Mouse (Mus musculus): ENCODE data around the gene Ggt5.

Ggt5 gene

DNA sequence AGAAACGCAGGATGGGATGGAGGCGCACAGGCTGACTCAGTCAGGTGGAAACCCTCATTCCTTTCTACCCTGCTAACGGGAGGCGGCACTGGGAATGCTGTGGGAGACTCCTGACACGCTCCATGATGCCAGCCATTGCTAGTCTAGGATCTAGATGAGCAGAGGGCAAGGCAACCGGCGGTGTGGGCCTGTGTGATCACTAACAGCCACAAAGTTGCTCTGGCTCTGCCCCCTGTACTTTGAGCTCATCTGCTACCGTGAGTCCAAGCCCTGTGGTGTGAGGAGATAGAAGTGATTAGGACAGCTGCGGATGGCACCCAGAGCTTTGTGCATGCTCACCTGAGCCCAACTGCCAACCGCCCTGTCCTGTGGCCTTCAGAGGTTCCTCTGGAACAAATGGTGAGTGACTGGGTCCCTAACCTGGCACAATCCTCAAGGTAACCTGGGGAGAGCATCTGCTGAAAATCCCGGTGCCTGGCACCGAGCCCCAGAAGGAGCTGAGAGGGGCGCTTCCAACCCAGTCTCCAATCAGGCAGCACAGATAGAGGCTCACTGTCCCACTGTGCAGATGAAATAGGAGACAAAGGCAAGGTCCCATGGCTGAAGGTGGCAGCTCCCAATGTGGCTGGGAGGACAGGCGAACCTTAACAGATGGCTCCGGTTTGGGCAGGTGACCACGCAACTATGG is 62.4 kb downstream of the Ggt5 start:
- no peak for DNase-seq (ENCODE audit: inconsistent ontology term)

DNA sequence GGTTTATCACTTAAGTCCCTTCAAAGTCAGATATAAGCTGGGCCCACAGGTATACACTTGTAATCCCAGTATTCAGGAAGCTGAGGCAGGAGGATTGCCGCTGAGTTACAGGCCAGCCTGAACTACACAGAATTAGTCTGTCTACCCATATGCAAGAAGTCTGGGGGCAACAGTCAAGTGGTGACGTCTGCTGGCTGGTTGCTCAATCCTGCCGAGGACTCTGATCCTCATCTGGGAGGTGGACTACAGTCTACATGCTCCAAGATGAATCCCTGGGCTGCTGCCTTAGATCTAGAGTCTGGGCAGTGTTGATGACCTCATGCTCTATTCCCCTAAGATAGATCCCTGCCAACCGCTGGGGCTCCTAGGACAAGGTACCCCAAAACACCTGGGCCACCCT is 64.9 kb downstream of the Ggt5 start:
- no peak for DNase-seq (ENCODE audit: inconsistent ontology term)

DNA sequence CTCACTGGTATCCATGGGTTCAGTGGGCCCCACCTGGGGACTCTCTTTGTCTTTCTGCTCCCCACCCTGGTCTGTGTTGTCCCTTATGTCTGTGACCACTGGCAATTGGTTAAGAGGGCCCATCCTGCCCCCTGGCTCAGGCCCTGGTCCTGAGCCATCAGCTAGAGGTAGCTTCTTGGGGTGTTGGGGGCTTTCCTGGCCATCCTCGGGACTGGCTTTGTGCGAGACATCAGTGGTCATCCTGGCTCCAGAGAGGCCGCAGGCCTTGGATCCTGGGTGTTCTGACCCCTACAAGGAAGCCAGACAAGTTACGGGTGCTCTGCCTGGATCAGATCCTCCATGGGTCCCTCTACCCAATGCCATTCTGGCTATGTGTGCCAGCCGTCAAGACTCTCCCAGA is 68.0 kb downstream of the Ggt5 start:
- no peak for DNase-seq (ENCODE audit: inconsistent ontology term)

DNA sequence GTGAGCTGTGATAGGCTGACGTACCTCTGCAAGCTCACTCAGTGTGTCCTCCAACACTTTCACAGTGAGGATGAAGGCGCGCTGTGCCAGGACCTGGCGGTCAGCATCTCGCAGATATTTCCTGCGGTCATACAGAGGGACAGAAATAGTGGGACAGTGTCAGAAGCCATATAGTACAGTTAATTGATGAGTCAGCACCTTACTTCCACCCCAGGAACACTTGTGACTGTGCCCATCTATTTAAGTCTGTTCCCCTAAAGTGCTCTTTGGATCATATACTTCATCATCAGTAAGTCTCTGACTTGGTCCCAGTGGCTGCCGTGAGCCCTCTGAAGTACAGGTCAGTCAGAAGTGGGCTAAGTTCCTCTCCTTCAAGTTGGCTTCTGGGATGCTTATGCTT is 68.6 kb downstream of the Ggt5 start:
- no peak for DNase-seq (ENCODE audit: inconsistent ontology term)

DNA sequence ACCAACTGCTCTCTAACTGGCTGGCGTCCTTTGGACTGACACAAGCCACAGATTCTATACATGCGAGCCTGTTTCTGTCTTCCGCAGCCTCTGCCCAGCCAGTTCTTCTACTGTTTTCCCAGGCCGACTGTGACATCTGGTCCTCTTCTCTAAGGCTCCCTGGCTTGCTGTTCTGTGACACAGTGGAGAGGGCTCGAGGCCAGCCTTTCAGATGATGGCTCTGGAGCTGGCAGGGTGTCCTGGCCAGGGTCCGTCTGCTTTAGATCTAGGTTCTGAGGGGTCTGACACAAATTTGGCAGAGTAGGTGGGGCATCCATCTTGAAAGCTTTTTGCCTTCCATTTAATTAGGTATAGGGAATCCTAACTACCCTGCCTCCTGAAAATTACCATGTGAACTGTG is 72.2 kb downstream of the Ggt5 start:
- DNase-seq (ENCODE audit: inconsistent ontology term), result no peak

DNA sequence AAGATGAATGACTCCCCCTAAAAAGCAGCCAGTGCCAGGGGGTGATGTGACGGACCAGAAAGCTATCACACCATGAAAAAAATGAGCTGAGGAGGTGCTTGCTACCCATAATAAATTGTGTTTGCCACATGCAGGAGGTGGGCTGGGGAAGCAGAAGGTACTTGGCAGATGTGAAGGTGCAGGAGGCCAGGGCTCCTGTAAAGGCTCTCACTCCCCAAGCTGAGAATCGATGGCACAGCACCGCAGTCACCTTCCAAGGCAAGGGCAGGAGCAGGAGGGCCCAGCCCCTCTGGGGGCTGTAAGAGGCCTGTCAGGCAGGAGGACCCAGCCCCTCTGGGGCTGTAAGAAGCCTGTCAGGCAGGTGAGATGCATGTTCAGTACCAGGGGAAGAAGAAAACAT is 72.7 kb downstream of the Ggt5 start:
- DNase-seq (ENCODE audit: inconsistent ontology term), result no peak

DNA sequence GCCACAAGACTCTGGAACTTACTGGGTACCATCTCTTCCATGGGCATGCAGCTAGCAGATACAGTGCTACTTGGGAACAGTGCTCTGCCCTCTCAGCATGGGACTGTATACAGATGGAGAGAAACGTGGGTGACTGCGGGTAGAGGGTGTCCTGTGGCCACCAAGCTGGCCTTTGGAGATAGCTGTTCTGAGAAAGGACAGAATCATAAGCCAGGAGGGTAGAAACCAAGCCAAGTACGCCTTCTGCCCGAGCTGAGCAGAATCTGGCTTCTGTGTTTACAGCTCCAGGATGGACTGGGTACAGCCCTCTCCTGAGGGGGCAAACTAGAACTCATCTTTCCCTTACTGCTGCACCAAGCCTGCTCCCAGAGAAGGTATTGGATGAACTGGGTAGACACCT is 73.4 kb downstream of the Ggt5 start:
- DNase-seq (ENCODE audit: inconsistent ontology term), result no peak

DNA sequence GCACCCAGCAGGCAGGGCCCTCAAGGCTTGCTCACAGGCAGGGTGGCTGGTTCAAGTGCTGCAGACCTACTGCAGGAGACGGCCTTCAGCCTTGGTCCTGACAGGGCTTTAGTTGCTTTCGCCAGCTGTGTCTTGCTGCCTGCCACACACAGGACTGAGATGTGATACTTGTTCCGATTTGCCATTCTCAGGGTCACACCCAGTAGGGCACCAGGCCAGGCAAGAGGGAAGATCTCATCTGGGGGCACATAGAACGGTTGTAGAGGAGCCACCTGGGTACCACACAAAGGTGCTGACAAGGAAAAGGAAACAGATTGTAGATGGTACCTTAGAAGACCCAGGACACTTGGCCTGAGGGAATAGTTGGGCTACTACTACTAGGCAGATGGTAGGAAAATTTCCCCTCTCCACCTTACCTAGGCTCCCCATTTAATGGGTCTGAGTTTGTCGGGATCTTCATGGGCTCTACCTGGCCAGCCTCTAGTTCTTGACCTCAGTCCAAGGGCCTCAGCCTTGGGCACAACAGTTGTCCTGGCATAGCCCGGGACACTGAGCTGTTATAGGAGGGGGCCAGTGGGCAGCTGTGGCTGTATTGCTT is 75.6 kb downstream of the Ggt5 start:
- no peak for DNase-seq (ENCODE audit: inconsistent ontology term)

DNA sequence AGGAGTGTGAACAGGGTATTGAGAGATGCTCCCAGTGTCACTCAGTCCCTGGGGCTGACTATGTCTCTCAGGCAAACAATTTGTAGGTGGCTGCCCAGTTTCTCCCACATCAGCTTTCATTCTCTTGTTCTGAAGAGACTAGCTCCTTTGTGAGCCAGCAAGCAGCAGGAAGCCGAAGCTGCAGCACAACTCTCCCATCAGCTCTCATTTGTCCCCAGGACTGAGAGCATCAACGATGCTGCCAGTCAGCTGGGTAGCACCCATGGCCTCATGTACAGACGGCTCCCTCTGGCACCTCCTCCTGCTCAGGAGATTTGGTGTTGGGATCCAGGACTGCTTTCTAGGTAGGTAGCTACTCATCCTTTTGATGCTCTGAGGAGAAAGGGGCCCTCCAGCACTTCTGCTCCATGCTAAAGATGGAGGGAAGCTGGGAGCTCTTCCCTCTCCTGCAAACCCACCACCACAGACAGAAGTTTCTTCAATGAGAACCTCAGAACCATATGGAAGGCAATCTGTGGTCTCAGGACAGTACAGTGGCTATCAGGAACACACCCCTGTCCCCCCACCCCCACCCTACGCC is 77.4 kb downstream of the Ggt5 start:
- peak; percentile 53 for DNase-seq (ENCODE audit: inconsistent ontology term)
